Mouse (Mus musculus) forebrain, embryonic 16.5 days (tissue): ENCODE results near the gene Gucd1. TPM values are rescaled to one million over a fixed set of nuclear protein-coding genes. Genes with fewer than 3 reads are reported as not detected.
"Not testable (repeated sequence)": the region's sequence is repeated elsewhere in the genome, so short reads cannot be mapped to it uniquely, and the experiment has no call there.

Experiments used
- ATAC-seq: fragments of 200-750 bp; cut with Nextera tagmentation; 2 replicates; pipeline ENCODE4 v1.8.0; 2017; ENCODE audit warnings: mild to moderate bottlenecking, moderate library complexity
- H3K27ac ChIP-seq: fragments of 300-500 bp; sonication (generic); 2 replicates; pipeline ENCODE4 v1.5.1; 2014; ENCODE audit warnings: low read length, control low read depth
- H3K27me3 ChIP-seq: fragments of 300-500 bp; sonication (generic); replicated peaks from 2 replicates; pipeline ENCODE4 v1.6.1; 2014; ENCODE audit warnings: low read length; ENCODE audit not compliant: control insufficient read depth, insufficient read depth
- H3K36me3 ChIP-seq: fragments of 300-500 bp; sonication (generic); 2 replicates; pipeline ENCODE4 v1.6.1; 2014; ENCODE audit not compliant: control insufficient read depth, insufficient read depth
- H3K4me1 ChIP-seq: fragments of 300-500 bp; sonication (generic); replicated peaks from 2 replicates; pipeline ENCODE4 v1.6.1; 2014; ENCODE audit warnings: low read length; ENCODE audit not compliant: control insufficient read depth, insufficient read depth
- H3K4me2 ChIP-seq: fragments of 300-500 bp; sonication (generic); 2 replicates; pipeline ENCODE4 v1.6.1; 2014; ENCODE audit warnings: mild to moderate bottlenecking, low read length, control low read depth
- H3K4me3 ChIP-seq: fragments of 300-500 bp; sonication (generic); replicated peaks from 2 replicates; pipeline ENCODE4 v1.5.1; 2014; ENCODE audit warnings: mild to moderate bottlenecking, low read length, control low read depth
- H3K9ac ChIP-seq: fragments of 300-500 bp; sonication (generic); replicated peaks from 2 replicates; pipeline ENCODE4 v1.6.1; 2014; ENCODE audit warnings: low read depth, low read length, control low read depth
- H3K9me3 ChIP-seq: fragments of 300-500 bp; sonication (generic); 2 replicates; pipeline ENCODE4 v1.6.1; 2016; ENCODE audit warnings: low read length; ENCODE audit not compliant: control insufficient read depth
- WGBS: fragments of 180-500 bp; shearing (Covaris S2); extraction: QIAGEN DNeasy Blood & Tissue Kit; methylation state at CpG from one replicate; pipeline ENCODE4 v1.1.7; 2014; 5-methylcytosine and 5-hydroxymethylcytosine counted together
- polyA plus RNA-seq: library from polyadenylated mRNA; unstranded; fragments of >200 nt; fragmentation: Nextera tagmentation; extraction: Ambion mirVana; gene quantifications from 2 replicates; pipeline ENCODE4 v1.2.1, GENCODE M21; 2015

The Gucd1 gene
- polyA plus RNA-seq, 1 experiment from 2014 or later = 22.2 TPM

- Histone ChIP-seq H3K9ac (no peak overlapping the region), H3K4me1 (no peaks in the 10 kb centered on the region), H3K27ac (no peak overlapping the region), H3K4me3 (no peak overlapping the region), H3K27me3 (no peaks in the 10 kb centered on the region), H3K9me3 (no peaks in the 10 kb centered on the region), H3K4me2 (no peak overlapping the region), H3K36me3 (no peaks in the 10 kb centered on the region)
- 72% methylated on average over 4 of the region's 4 CpGs for WGBS
- no peak for ATAC-seq
These were observed 162.4 kb downstream of the Gucd1 start for GRCm38 (mm10) chr10:75355341-75355740.

- H3K9me3 ChIP-seq = not testable (repeated sequence)
- 75% methylated on average over 5 of the region's 9 CpGs for WGBS
These were observed 163.9 kb downstream of the Gucd1 start for GRCm38 (mm10) chr10:75353838-75354241.

GRCm38 (mm10) chr10:75352541-75352940 lies 165.2 kb downstream of the Gucd1 start:
- no peak overlapping the region for H3K9ac ChIP-seq
- H3K9me3 ChIP-seq = no peaks in the 10 kb centered on the region
- no peaks in the 10 kb centered on the region for H3K27me3 ChIP-seq
- no peak overlapping the region for H3K4me2 ChIP-seq
- no peak overlapping the region for H3K27ac ChIP-seq
- no peak overlapping the region for H3K4me3 ChIP-seq
- WGBS = 95% methylated on average over 12 of the region's 12 CpGs
- H3K36me3 ChIP-seq = no peaks in the 10 kb centered on the region
- no peaks in the 10 kb centered on the region for H3K4me1 ChIP-seq
- ATAC-seq = no peak

More at GRCm38 (mm10) chr10:75353838-75354241, 163.9 kb downstream of the Gucd1 start:
- H3K4me1 ChIP-seq, H3K9ac ChIP-seq, H3K27ac ChIP-seq, H3K4me3 ChIP-seq, ATAC-seq, H3K27me3 ChIP-seq, H3K4me2 ChIP-seq, H3K36me3 ChIP-seq: not testable (repeated sequence)

GRCm38 (mm10) chr10:75350564-75350963 lies 167.2 kb downstream of the Gucd1 start:
- ATAC-seq = no peak
- 78% methylated on average over 5 of the region's 5 CpGs for WGBS

GRCm38 (mm10) chr10:75345265-75345664 lies 172.5 kb downstream of the Gucd1 start:
- no peak overlapping the region for H3K4me3 ChIP-seq
- H3K4me1 ChIP-seq = no peaks in the 10 kb centered on the region
- H3K36me3 ChIP-seq = no peaks in the 10 kb centered on the region
- no peak for ATAC-seq
- no peak overlapping the region for H3K9ac ChIP-seq
- WGBS = 7% methylated on average over 2 of the region's 2 CpGs
- no peak overlapping the region for H3K4me2 ChIP-seq
- H3K27ac ChIP-seq = no peak overlapping the region
- no peaks in the 10 kb centered on the region for H3K27me3 ChIP-seq
- no peaks in the 10 kb centered on the region for H3K9me3 ChIP-seq

More at GRCm38 (mm10) chr10:75350564-75350963, 167.2 kb downstream of the Gucd1 start:
- Histone ChIP-seq H3K9me3 (no peaks in the 10 kb centered on the region), H3K36me3 (no peaks in the 10 kb centered on the region), H3K27me3 (no peaks in the 10 kb centered on the region), H3K9ac (no peak overlapping the region), H3K4me3 (no peak overlapping the region), H3K4me2 (no peak overlapping the region), H3K27ac (no peak overlapping the region), H3K4me1 (no peaks in the 10 kb centered on the region)

GRCm38 (mm10) chr10:75344563-75344962 lies 173.2 kb downstream of the Gucd1 start:
- H3K4me2 ChIP-seq, H3K9me3 ChIP-seq, H3K36me3 ChIP-seq, H3K27ac ChIP-seq, H3K27me3 ChIP-seq, H3K4me1 ChIP-seq, H3K9ac ChIP-seq, H3K4me3 ChIP-seq: not testable (repeated sequence)
- peak; percentile 58; the same call in 1 of the 2 replicates for ATAC-seq
- 61% methylated on average over 1 of the region's 1 CpGs for WGBS

- no peaks in the 10 kb centered on the region for H3K27me3 ChIP-seq
- H3K36me3 ChIP-seq = no peaks in the 10 kb centered on the region
- WGBS = 38% methylated on average over 8 of the region's 8 CpGs
These were observed 175.8 kb downstream of the Gucd1 start for GRCm38 (mm10) chr10:75341936-75342335.

GRCm38 (mm10) chr10:75339377-75339776 lies 178.4 kb downstream of the Gucd1 start:
- no peaks in the 10 kb centered on the region for H3K9me3 ChIP-seq
- H3K4me1 ChIP-seq = no peaks in the 10 kb centered on the region
- no peak overlapping the region for H3K4me3 ChIP-seq
- H3K27ac ChIP-seq = no peak overlapping the region
- H3K4me2 ChIP-seq = no peak overlapping the region
- no peak for ATAC-seq
- no peaks in the 10 kb centered on the region for H3K27me3 ChIP-seq
- 92% methylated on average over 7 of the region's 7 CpGs for WGBS
- H3K36me3 ChIP-seq = no peaks in the 10 kb centered on the region
- H3K9ac ChIP-seq = no peak overlapping the region

More at GRCm38 (mm10) chr10:75341936-75342335, 175.8 kb downstream of the Gucd1 start:
- no peaks in the 10 kb centered on the region for H3K4me1 ChIP-seq
- H3K9me3 ChIP-seq = no peaks in the 10 kb centered on the region
- H3K27ac ChIP-seq = no peak overlapping the region
- no peak for ATAC-seq
- no peak overlapping the region for H3K9ac ChIP-seq
- H3K4me3 ChIP-seq = no peak overlapping the region
- no peak overlapping the region for H3K4me2 ChIP-seq

GRCm38 (mm10) chr10:75338852-75339251 lies 178.9 kb downstream of the Gucd1 start:
- no peaks in the 10 kb centered on the region for H3K4me1 ChIP-seq
- H3K4me2 ChIP-seq = no peak overlapping the region
- H3K27me3 ChIP-seq = no peaks in the 10 kb centered on the region
- no peak overlapping the region for H3K27ac ChIP-seq
- H3K36me3 ChIP-seq = no peaks in the 10 kb centered on the region
- no peaks in the 10 kb centered on the region for H3K9me3 ChIP-seq
- ATAC-seq = no peak
- no peak overlapping the region for H3K4me3 ChIP-seq
- no peak overlapping the region for H3K9ac ChIP-seq
- WGBS = 88% methylated on average over 5 of the region's 5 CpGs

- H3K27ac ChIP-seq = no peak overlapping the region
- no peak overlapping the region for H3K9ac ChIP-seq
- no peak for ATAC-seq
- H3K36me3 ChIP-seq = no peaks in the 10 kb centered on the region
- WGBS = 91% methylated on average over 10 of the region's 10 CpGs
- H3K4me3 ChIP-seq = no peak overlapping the region
- H3K27me3 ChIP-seq = no peaks in the 10 kb centered on the region
- no peaks in the 10 kb centered on the region for H3K9me3 ChIP-seq
- no peaks in the 10 kb centered on the region for H3K4me1 ChIP-seq
- no peak overlapping the region for H3K4me2 ChIP-seq
These were observed 180.5 kb downstream of the Gucd1 start for GRCm38 (mm10) chr10:75337231-75337630.
